Mouse (Mus musculus) kidney, postnatal 0 days (tissue): ENCODE results near the gene Lhfp. TPM values are rescaled to one million over a fixed set of nuclear protein-coding genes. Genes with fewer than 3 reads are reported as not detected.
A peak's percentile ranks its signal among the peaks of the same experiment; 100 is the strongest.

ENCODE experiments used
- ATAC-seq: fragments of 200-750 bp; cut with Nextera tagmentation; replicated peaks from 2 replicates; pipeline ENCODE4 v1.8.0; 2017; ENCODE audit warnings: low read depth, moderate number of reproducible peaks, moderate TSS enrichment, moderate library complexity; ENCODE audit not compliant: low FRiP score
- DNase-seq: peaks from one replicate; pipeline ENCODE4 v3.0.0-alpha.2; 2016; ENCODE audit warnings: low spot score
- H3K27ac ChIP-seq: fragments of 300-500 bp; sonication (generic); 2 replicates; pipeline ENCODE4 v1.5.1; 2014; ENCODE audit warnings: mild to moderate bottlenecking
- H3K27me3 ChIP-seq: fragments of 300-500 bp; sonication (generic); 2 replicates; pipeline ENCODE4 v1.6.1; 2014; ENCODE audit warnings: low read length, mixed read lengths; ENCODE audit not compliant: insufficient read depth
- H3K36me3 ChIP-seq: fragments of 300-500 bp; sonication (generic); 2 replicates; pipeline ENCODE4 v1.6.1; 2014; ENCODE audit warnings: low read length, mixed read lengths; ENCODE audit not compliant: insufficient read depth
- H3K4me1 ChIP-seq: fragments of 300-500 bp; sonication (generic); replicated peaks from 2 replicates; pipeline ENCODE4 v1.6.1; 2014; ENCODE audit warnings: antibody characterized with exemption, low read length, mixed read lengths; ENCODE audit not compliant: insufficient read depth
- H3K4me2 ChIP-seq: fragments of 300-500 bp; sonication (generic); 2 replicates; pipeline ENCODE4 v1.6.1; 2014; ENCODE audit warnings: mild to moderate bottlenecking, low read length, moderate library complexity, mixed read lengths
- H3K4me3 ChIP-seq: fragments of 300-500 bp; sonication (generic); replicated peaks from 2 replicates; pipeline ENCODE4 v1.5.1; 2014; ENCODE audit warnings: low read depth, low read length
- H3K9ac ChIP-seq: fragments of 300-500 bp; sonication (generic); 2 replicates; pipeline ENCODE4 v1.6.1; 2014; ENCODE audit warnings: low read depth, low read length
- H3K9me3 ChIP-seq: fragments of 300-500 bp; sonication (generic); replicated peaks from 2 replicates; pipeline ENCODE4 v1.6.1; 2016; ENCODE audit warnings: low read length, inconsistent platforms, mixed read lengths
- CTCF ChIP-seq: IDR thresholded peaks from 2 replicates; pipeline ENCODE4 v1.5.1; 2016; ENCODE audit warnings: antibody characterized with exemption, low read depth, mild to moderate bottlenecking, moderate library complexity
- WGBS: fragments of 180-500 bp; shearing (Covaris S2); extraction: QIAGEN DNeasy Blood & Tissue Kit; methylation state at CpG from one replicate; pipeline ENCODE4 v1.1.7; 2014; 5-methylcytosine and 5-hydroxymethylcytosine counted together
- polyA plus RNA-seq: library from polyadenylated mRNA; unstranded; fragments of >200 nt; fragmentation: Nextera tagmentation; extraction: Ambion mirVana; gene quantifications from 2 replicates; pipeline ENCODE4 v1.2.1, GENCODE M21; 2015

The Lhfp gene
- polyA plus RNA-seq, 1 experiment from 2014 or later, result 161 TPM

- no peaks in the 10 kb centered on the region for H3K36me3 ChIP-seq
- DNase-seq, result peak; percentile 90
- ATAC-seq, result no peak
- no peak overlapping the region for H3K4me3 ChIP-seq
- TF ChIP-seq CTCF, result peak; percentile 88
- no peaks in the 10 kb centered on the region for H3K27me3 ChIP-seq
- no peak overlapping the region for H3K4me2 ChIP-seq
- no peaks in the 10 kb centered on the region for H3K9me3 ChIP-seq
- H3K27ac ChIP-seq, result no peak overlapping the region
- H3K4me1 ChIP-seq, result no peaks in the 10 kb centered on the region
- no peak overlapping the region for H3K9ac ChIP-seq
- WGBS, result 21% methylated on average over 7 of the region's 7 CpGs
Observed at GRCm38 (mm10) chr3:53029046-53029445, 12.3 kb upstream of the Lhfp start.

- H3K9me3 ChIP-seq, result no peaks in the 10 kb centered on the region
- TF ChIP-seq CTCF, result no peak
- WGBS, result 56% methylated on average over 6 of the region's 6 CpGs
- H3K27me3 ChIP-seq, result no peaks in the 10 kb centered on the region
- no peaks in the 10 kb centered on the region for H3K36me3 ChIP-seq
- no peak overlapping the region for H3K4me2 ChIP-seq
- no peak overlapping the region for H3K4me3 ChIP-seq
- no peaks in the 10 kb centered on the region for H3K4me1 ChIP-seq
- no peak overlapping the region for H3K9ac ChIP-seq
- ATAC-seq (no peak), DNase-seq (no peak)
- H3K27ac ChIP-seq, result no peak overlapping the region
Observed at GRCm38 (mm10) chr3:53031586-53031985, 9.7 kb upstream of the Lhfp start.

GRCm38 (mm10) chr3:53032432-53032831, 8.9 kb upstream of the Lhfp start:
- H3K4me3 ChIP-seq, result no peak overlapping the region
- H3K9ac ChIP-seq, result no peak overlapping the region
- no peaks in the 10 kb centered on the region for H3K27me3 ChIP-seq
- no peaks in the 10 kb centered on the region for H3K4me1 ChIP-seq
- H3K36me3 ChIP-seq, result no peaks in the 10 kb centered on the region
- ATAC-seq (no peak), DNase-seq (no peak)
- H3K4me2 ChIP-seq, result no peak overlapping the region
- 70% methylated on average over 5 of the region's 5 CpGs for WGBS
- no peaks in the 10 kb centered on the region for H3K9me3 ChIP-seq
- no peak overlapping the region for H3K27ac ChIP-seq
- no peak for TF ChIP-seq CTCF

GRCm38 (mm10) chr3:53033448-53033847, 7.9 kb upstream of the Lhfp start:
- no peaks in the 10 kb centered on the region for H3K27me3 ChIP-seq
- ATAC-seq (no peak), DNase-seq (peak; percentile 85)
- H3K4me3 ChIP-seq, result no peak overlapping the region
- no peak overlapping the region for H3K4me2 ChIP-seq
- WGBS, result 19% methylated on average over 3 of the region's 3 CpGs
- no peak overlapping the region for H3K9ac ChIP-seq
- TF ChIP-seq CTCF, result peak; percentile 80
- H3K27ac ChIP-seq, result no peak overlapping the region
- H3K4me1 ChIP-seq, result no peaks in the 10 kb centered on the region
- no peaks in the 10 kb centered on the region for H3K9me3 ChIP-seq
- H3K36me3 ChIP-seq, result no peaks in the 10 kb centered on the region

GRCm38 (mm10) chr3:53036076-53036475, 5.3 kb upstream of the Lhfp start:
- 27% methylated on average over 5 of the region's 5 CpGs for WGBS
- no peak overlapping the region for H3K27ac ChIP-seq

GRCm38 (mm10) chr3:53036941-53037340, 4.4 kb upstream of the Lhfp start:
- no peak overlapping the region for H3K9ac ChIP-seq
- no peak overlapping the region for H3K27ac ChIP-seq
- H3K9me3 ChIP-seq, result no peaks in the 10 kb centered on the region
- ATAC-seq (no peak), DNase-seq (no peak)
- H3K36me3 ChIP-seq, result no peaks in the 10 kb centered on the region
- no peaks in the 10 kb centered on the region for H3K27me3 ChIP-seq
- no peak overlapping the region for H3K4me2 ChIP-seq
- H3K4me1 ChIP-seq, result 0 out of 2 replicates have a peak, but pooled peaks cover 4% of the 10 kb centered on the region
- 79% methylated on average over 7 of the region's 7 CpGs for WGBS
- no peak for TF ChIP-seq CTCF
- H3K4me3 ChIP-seq, result no peak overlapping the region

More at GRCm38 (mm10) chr3:53036076-53036475, 5.3 kb upstream of the Lhfp start:
- Histone ChIP-seq H3K4me3 (no peak overlapping the region), H3K9me3 (no peaks in the 10 kb centered on the region), H3K4me1 (0 out of 2 replicates have a peak, but pooled peaks cover 3% of the 10 kb centered on the region), H3K36me3 (no peaks in the 10 kb centered on the region), H3K4me2 (no peak overlapping the region), H3K27me3 (no peaks in the 10 kb centered on the region), H3K9ac (no peak overlapping the region)
- DNase-seq, result peak; percentile 73
- ATAC-seq, result no peak
- TF ChIP-seq CTCF, result no peak

GRCm38 (mm10) chr3:53038913-53039312, 2.4 kb upstream of the Lhfp start:
- Histone ChIP-seq H3K36me3 (no peaks in the 10 kb centered on the region), H3K27ac (no peak overlapping the region), H3K4me3 (no peak overlapping the region), H3K4me1 (0 out of 2 replicates have a peak, but pooled peaks cover 4% of the 10 kb centered on the region), H3K4me2 (no peak overlapping the region), H3K9ac (no peak overlapping the region), H3K27me3 (no peaks in the 10 kb centered on the region), H3K9me3 (no peaks in the 10 kb centered on the region)
- 76% methylated on average over 5 of the region's 5 CpGs for WGBS
- no peak for TF ChIP-seq CTCF
- ATAC-seq (no peak), DNase-seq (no peak)
